Mouse (Mus musculus) forebrain, embryonic 11.5 days (tissue): ENCODE results near the gene Lyst. TPM values are rescaled to one million over a fixed set of nuclear protein-coding genes. Genes with fewer than 3 reads are reported as not detected.
A peak's percentile ranks its signal among the peaks of the same experiment; 100 is the strongest.

Experiments
- ATAC-seq: fragments of 200-750 bp; cut with Nextera tagmentation; replicated peaks from 2 replicates; pipeline ENCODE4 v1.8.0; 2017; ENCODE audit warnings: moderate TSS enrichment; ENCODE audit not compliant: low FRiP score
- DNase-seq: peaks from one replicate; pipeline ENCODE4 v3.0.0-alpha.2; 2017; ENCODE audit warnings: low spot score
- H3K27ac ChIP-seq: fragments of 300-500 bp; sonication (generic); 2 replicates; pipeline ENCODE4 v1.5.1; 2014; ENCODE audit warnings: low read depth, low read length
- H3K27me3 ChIP-seq: fragments of 300-500 bp; sonication (generic); 2 replicates; pipeline ENCODE4 v1.6.1; 2014; ENCODE audit warnings: mild to moderate bottlenecking, low read length, mixed read lengths; ENCODE audit not compliant: control insufficient read depth, insufficient read depth
- H3K36me3 ChIP-seq: fragments of 300-500 bp; sonication (generic); 2 replicates; pipeline ENCODE4 v1.6.1; 2014; ENCODE audit warnings: mild to moderate bottlenecking, low read length, moderate library complexity, mixed read lengths; ENCODE audit not compliant: control insufficient read depth, insufficient read depth
- H3K4me1 ChIP-seq: fragments of 300-500 bp; sonication (generic); replicated peaks from 2 replicates; pipeline ENCODE4 v1.6.1; 2014; ENCODE audit warnings: low read length, mixed read lengths; ENCODE audit not compliant: control insufficient read depth, insufficient read depth
- H3K4me2 ChIP-seq: fragments of 300-500 bp; sonication (generic); 2 replicates; pipeline ENCODE4 v1.6.1; 2014; ENCODE audit warnings: low read depth, mild to moderate bottlenecking, low read length, moderate library complexity, mixed read lengths; ENCODE audit not compliant: severe bottlenecking
- H3K4me3 ChIP-seq: fragments of 300-500 bp; sonication (generic); 2 replicates; pipeline ENCODE4 v1.5.1; 2014; ENCODE audit warnings: low read depth, low read length
- H3K9ac ChIP-seq: fragments of 300-500 bp; sonication (generic); 2 replicates; pipeline ENCODE4 v1.6.1; 2014; ENCODE audit warnings: low read length
- H3K9me3 ChIP-seq: fragments of 300-500 bp; sonication (generic); 2 replicates; pipeline ENCODE4 v1.6.1; 2016; ENCODE audit warnings: low read length, mixed read lengths; ENCODE audit not compliant: control insufficient read depth
- WGBS: fragments of 180-500 bp; shearing (Covaris S2); extraction: QIAGEN DNeasy Blood & Tissue Kit; methylation state at CpG from one replicate; pipeline ENCODE4 v1.1.7; 2014; 5-methylcytosine and 5-hydroxymethylcytosine counted together
- polyA plus RNA-seq: library from polyadenylated mRNA; unstranded; fragments of >200 nt; fragmentation: Nextera tagmentation; extraction: Ambion mirVana; gene quantifications from 2 replicates; pipeline ENCODE4 v1.2.1, GENCODE M21; 2014

The Lyst gene
- polyA plus RNA-seq, 1 experiment from 2014 or later = 4.4 TPM

GRCm38 (mm10) chr13:13775778-13776494 lies 185.7 kb downstream of the Lyst start:
- peak; percentile 60; the same call in 1 of the 2 replicates for ATAC-seq
- Histone ChIP-seq H3K36me3 (no peaks in the 10 kb centered on the region), H3K9ac (no peak overlapping the region), H3K4me1 (no peaks in the 10 kb centered on the region), H3K4me2 (no peak overlapping the region), H3K27ac (no peak overlapping the region), H3K4me3 (no peak overlapping the region), H3K9me3 (no peaks in the 10 kb centered on the region), H3K27me3 (no peaks in the 10 kb centered on the region)
- DNase-seq = no peak

GRCm38 (mm10) chr13:13777052-13777451 lies 186.9 kb downstream of the Lyst start:
- Histone ChIP-seq H3K36me3 (no peaks in the 10 kb centered on the region), H3K9ac (no peak overlapping the region), H3K4me1 (no peaks in the 10 kb centered on the region), H3K27ac (no peak overlapping the region), H3K4me3 (no peak overlapping the region), H3K4me2 (no peak overlapping the region), H3K9me3 (no peaks in the 10 kb centered on the region), H3K27me3 (no peaks in the 10 kb centered on the region)
- 94% methylated on average over 11 of the region's 11 CpGs for WGBS
- DNase-seq (no peak), ATAC-seq (no peak)

GRCm38 (mm10) chr13:13777696-13778095 lies 187.5 kb downstream of the Lyst start:
- peaks cover under 1% of the 10 kb centered on the region; the same call in 1 of the 2 replicates for H3K27me3 ChIP-seq
- no peak overlapping the region for H3K4me3 ChIP-seq
- H3K9ac ChIP-seq = no peak overlapping the region
- H3K27ac ChIP-seq = no peak overlapping the region
- H3K9me3 ChIP-seq = no peaks in the 10 kb centered on the region
- WGBS = 81% methylated on average over 8 of the region's 8 CpGs
- no peak for DNase-seq
- H3K4me1 ChIP-seq = no peaks in the 10 kb centered on the region
- ATAC-seq = no peak
- H3K4me2 ChIP-seq = no peak overlapping the region
- no peaks in the 10 kb centered on the region for H3K36me3 ChIP-seq

GRCm38 (mm10) chr13:13778837-13779458 lies 188.8 kb downstream of the Lyst start:
- 70% methylated on average over 1 of the region's 1 CpGs for WGBS
- DNase-seq (no peak), ATAC-seq (no peak)
- peaks cover 11% of the 10 kb centered on the region for H3K27me3 ChIP-seq
- no peak overlapping the region for H3K27ac ChIP-seq
- no peaks in the 10 kb centered on the region for H3K9me3 ChIP-seq
- H3K4me2 ChIP-seq = no peak overlapping the region
- H3K4me1 ChIP-seq = no peaks in the 10 kb centered on the region
- no peak overlapping the region for H3K4me3 ChIP-seq
- H3K9ac ChIP-seq = no peak overlapping the region
- H3K36me3 ChIP-seq = no peaks in the 10 kb centered on the region

GRCm38 (mm10) chr13:13780271-13780670 lies 190.1 kb downstream of the Lyst start:
- Histone ChIP-seq H3K27me3 (peaks cover 21% of the 10 kb centered on the region), H3K9me3 (no peaks in the 10 kb centered on the region), H3K4me1 (peaks cover 1% of the 10 kb centered on the region), H3K4me3 (no peak overlapping the region), H3K4me2 (no peak overlapping the region), H3K9ac (no peak overlapping the region), H3K36me3 (no peaks in the 10 kb centered on the region), H3K27ac (no peak overlapping the region)
- 77% methylated on average over 3 of the region's 3 CpGs for WGBS
- no peak for DNase-seq
- ATAC-seq = no peak

GRCm38 (mm10) chr13:13781026-13781425 lies 190.8 kb downstream of the Lyst start:
- Histone ChIP-seq H3K4me3 (no peak overlapping the region), H3K9ac (no peak overlapping the region), H3K4me1 (peaks cover 3% of the 10 kb centered on the region), H3K4me2 (no peak overlapping the region), H3K9me3 (no peaks in the 10 kb centered on the region), H3K27me3 (peaks cover 24% of the 10 kb centered on the region), H3K27ac (no peak overlapping the region), H3K36me3 (no peaks in the 10 kb centered on the region)
- DNase-seq (no peak), ATAC-seq (no peak)
- 73% methylated on average over 4 of the region's 4 CpGs for WGBS

- WGBS = 46% methylated on average over 7 of the region's 7 CpGs
- Histone ChIP-seq H3K4me3 (no peak overlapping the region), H3K27me3 (peaks cover 24% of the 10 kb centered on the region), H3K4me1 (peaks cover 3% of the 10 kb centered on the region), H3K9me3 (no peaks in the 10 kb centered on the region), H3K36me3 (no peaks in the 10 kb centered on the region), H3K27ac (no peak overlapping the region), H3K4me2 (no peak overlapping the region), H3K9ac (no peak overlapping the region)
- DNase-seq (no peak), ATAC-seq (no peak)
These were observed 193.1 kb downstream of the Lyst start for GRCm38 (mm10) chr13:13783296-13783695.

- ATAC-seq (peak; percentile 64), DNase-seq (peak; percentile 72)
- Histone ChIP-seq H3K27ac (no peak within 1 kb of the TSS), H3K4me3 (peak within 1 kb of the TSS; percentile 52), H3K36me3 (no peaks in the 10 kb centered on the region), H3K4me2 (peak within 1 kb of the TSS; percentile 95), H3K9ac (peak within 1 kb of the TSS; percentile 41), H3K4me1 (peaks cover 3% of the 10 kb centered on the region), H3K9me3 (no peaks in the 10 kb centered on the region), H3K27me3 (peaks cover 24% of the 10 kb centered on the region)
- WGBS = under 1% methylated on average over 41 of the region's 43 CpGs
These were observed 193.8 kb downstream of the Lyst start, which contains the start of gene Gng4 for GRCm38 (mm10) chr13:13783894-13784419. Gene Gng4, plus strand, starts transcription at chr13:13784059.
